Mouse (Mus musculus) G1E (cell line): ENCODE data around the gene Xpnpep1. TPM values are rescaled to one million over a fixed set of nuclear protein-coding genes. Genes with fewer than 3 reads are reported as not detected.
A peak's percentile ranks its signal among the peaks of the same experiment; 100 is the strongest.

Source experiments
- ATAC-seq: 2 replicates; pipeline ENCODE4 v1.8.0; 2016; ENCODE audit warnings: mild to moderate bottlenecking; ENCODE audit not compliant: insufficient number of reproducible peaks, poor library complexity, low FRiP score, severe bottlenecking; ENCODE audit errors: extremely low read depth
- DNase-seq: peaks from one replicate; pipeline ENCODE4 v3.0.0; 2012; ENCODE audit warnings: low spot score
- H3K27me3 ChIP-seq: 2 replicates; pipeline ENCODE4 v1.6.1; 2012; ENCODE audit warnings: mild to moderate bottlenecking, low read length, inconsistent platforms; ENCODE audit not compliant: insufficient read depth
- H3K36me3 ChIP-seq: replicated peaks from 2 replicates; pipeline ENCODE3; 2012; ENCODE audit warnings: mild to moderate bottlenecking, inconsistent platforms
- H3K4me1 ChIP-seq: 2 replicates; pipeline ENCODE4 v1.6.1; 2012; ENCODE audit warnings: low read depth, low read length, inconsistent platforms, mixed read lengths; ENCODE audit not compliant: insufficient read depth
- H3K4me3 ChIP-seq: 2 replicates; pipeline ENCODE4 v1.5.1; 2012; ENCODE audit warnings: low read depth, mild to moderate bottlenecking, inconsistent platforms, low read length, moderate library complexity, mixed read lengths
- H3K9me3 ChIP-seq: replicated peaks from 2 replicates; pipeline ENCODE4 v1.6.1; 2012; ENCODE audit warnings: inconsistent platforms
- CTCF ChIP-seq: IDR thresholded peaks from 2 replicates; pipeline ENCODE4 v1.5.1; 2012; ENCODE audit warnings: low read depth, low read length, inconsistent platforms, mixed read lengths
- GATA1 ChIP-seq: IDR thresholded peaks from 2 replicates; pipeline ENCODE4 v1.6.1; 2012; ENCODE audit warnings: borderline replicate concordance, low read length, inconsistent platforms, mixed read lengths
- GATA2 ChIP-seq: IDR thresholded peaks from 2 replicates; pipeline ENCODE4 v1.6.1; 2012; ENCODE audit warnings: low read depth, low read length, inconsistent platforms, borderline replicate concordance
- POLR2AphosphoS5 ChIP-seq: IDR thresholded peaks from 2 replicates; pipeline ENCODE4 v1.6.1; 2012; ENCODE audit warnings: low read depth, low read length, inconsistent platforms; ENCODE audit not compliant: insufficient replicate concordance
- TAL1 ChIP-seq: conservative IDR thresholded peaks from 2 replicates; pipeline ENCODE4 v1.6.1; 2012; ENCODE audit warnings: low read depth, low read length, inconsistent platforms, mixed read lengths
- polyA plus RNA-seq: library from polyadenylated mRNA; stranded (reverse); fragments of >175 nt; gene quantifications from 2 replicates; pipeline ENCODE4 v1.2.3, GENCODE M21; 2012
- total RNA-seq, 2 experiments: library from RNA; stranded (forward) in 1 of 2; stranded (reverse) in 1 of 2; fragments of 200-1000 nt in 1 of 2; fragments of >200 nt in 1 of 2; fragmentation: Nextera tagmentation in 1 of 2; gene quantifications; 2 replicates each; pipeline ENCODE4 v1.2.3; 2014 to 2017

Xpnpep1 gene
- total and polyA plus RNA-seq, 3 experiments: 180 to 385 (median 219) TPM

- peaks cover 73% of the 10 kb centered on the region for H3K4me1 ChIP-seq
- no peak for ATAC-seq
- no peak overlapping the region for H3K4me3 ChIP-seq
- DNase-seq: no peak
- peaks cover 98% of the 10 kb centered on the region for H3K36me3 ChIP-seq
- no peaks in the 10 kb centered on the region; the same call in 1 of the 2 replicates for H3K27me3 ChIP-seq
- H3K9me3 ChIP-seq: no peaks in the 10 kb centered on the region
- TF ChIP-seq CTCF (no peak), POLR2AphosphoS5 (no peak), GATA2 (no peak), GATA1 (no peak), TAL1 (no peak)
Measured at GRCm38 (mm10) chr19:53021537-53021936, 18.5 kb downstream of the Xpnpep1 start.

GRCm38 (mm10) chr19:53019716-53020463 is 20.1 kb downstream of the Xpnpep1 start:
- no peaks in the 10 kb centered on the region for H3K9me3 ChIP-seq
- peaks cover 98% of the 10 kb centered on the region for H3K36me3 ChIP-seq
- H3K4me3 ChIP-seq: no peak overlapping the region
- ATAC-seq: peak; percentile 18
- DNase-seq: peak; percentile 59
- no peaks in the 10 kb centered on the region for H3K27me3 ChIP-seq
- H3K4me1 ChIP-seq: peaks cover 74% of the 10 kb centered on the region
- no peak for TF ChIP-seq POLR2AphosphoS5
- no peak for TF ChIP-seq GATA1
- no peak for TF ChIP-seq TAL1
- TF ChIP-seq CTCF: no peak
- no peak for TF ChIP-seq GATA2

GRCm38 (mm10) chr19:53017954-53018353 is 22.1 kb downstream of the Xpnpep1 start:
- TF ChIP-seq TAL1 (no peak), GATA2 (no peak), CTCF (no peak), POLR2AphosphoS5 (no peak), GATA1 (no peak)
- ATAC-seq (no peak), DNase-seq (no peak)
- H3K4me1 ChIP-seq: peaks cover 74% of the 10 kb centered on the region
- peaks cover 98% of the 10 kb centered on the region for H3K36me3 ChIP-seq
- no peaks in the 10 kb centered on the region for H3K27me3 ChIP-seq
- H3K9me3 ChIP-seq: no peaks in the 10 kb centered on the region
- H3K4me3 ChIP-seq: no peak overlapping the region

GRCm38 (mm10) chr19:53017248-53017647 is 22.8 kb downstream of the Xpnpep1 start:
- ATAC-seq: no peak
- Histone ChIP-seq H3K27me3 (no peaks in the 10 kb centered on the region), H3K36me3 (peaks cover 98% of the 10 kb centered on the region), H3K4me1 (peaks cover 70% of the 10 kb centered on the region), H3K4me3 (no peak overlapping the region), H3K9me3 (no peaks in the 10 kb centered on the region)
- DNase-seq: no peak
- TF ChIP-seq POLR2AphosphoS5 (no peak), GATA2 (no peak), GATA1 (no peak)

GRCm38 (mm10) chr19:53014910-53015710 is 24.9 kb downstream of the Xpnpep1 start:
- TF ChIP-seq CTCF (no peak), GATA2 (no peak), TAL1 (no peak), GATA1 (no peak), POLR2AphosphoS5 (no peak)
- Histone ChIP-seq H3K9me3 (no peaks in the 10 kb centered on the region), H3K4me3 (no peak overlapping the region), H3K36me3 (peaks cover 98% of the 10 kb centered on the region), H3K27me3 (no peaks in the 10 kb centered on the region), H3K4me1 (peaks cover 77% of the 10 kb centered on the region)
- DNase-seq (no peak), ATAC-seq (no peak)

- no peaks in the 10 kb centered on the region for H3K9me3 ChIP-seq
- H3K4me3 ChIP-seq: no peak overlapping the region
- H3K36me3 ChIP-seq: peaks cover 100% of the 10 kb centered on the region
- ATAC-seq: no peak
- peaks cover 82% of the 10 kb centered on the region for H3K4me1 ChIP-seq
- TF ChIP-seq GATA1 (no peak), POLR2AphosphoS5 (no peak), CTCF (no peak), GATA2 (no peak), TAL1 (no peak)
- no peak for DNase-seq
- H3K27me3 ChIP-seq: no peaks in the 10 kb centered on the region
Measured at GRCm38 (mm10) chr19:53013744-53014143, 26.3 kb downstream of the Xpnpep1 start.
